Mouse (Mus musculus) brain, adult 10 weeks (tissue): ENCODE data around the gene Vmn1r200. TPM values are rescaled to one million over a fixed set of nuclear protein-coding genes. Genes with fewer than 3 reads are reported as not detected.

Source experiments
- polyA plus RNA-seq: library from polyadenylated mRNA; stranded (reverse); fragments of 350-450 nt; fragmentation: Illumina TruSeq; extraction: RNeasy Lipid Tissue Mini Kit (QIAGEN cat#74804); gene quantifications from one replicate; pipeline ENCODE4 v1.2.3, GENCODE M21; 2015; ENCODE audit warnings: low read depth, low replicate concordance

Vmn1r200 gene
- not detected for polyA plus RNA-seq

GRCm38 (mm10) chr13:22390073-22390472 is at the start of gene Vmn1r200:
Gene Vmn1r200 (plus strand): TSS chr13:22390373.

GRCm38 (mm10) chr13:22350064-22350463 is 40.1 kb upstream of the Vmn1r200 start, which contains the start of gene Vmn1r198:
Gene Vmn1r198 (plus strand): TSS chr13:22350364.

GRCm38 (mm10) chr13:22379518-22379917 is 10.7 kb upstream of the Vmn1r200 start, which contains the start of gene Vmn1r199:
Gene Vmn1r199 (plus strand): TSS chr13:22379818.

Other genes starting within 250 kb of the Vmn1r200 start
- not detected for gene Vmn1r191, start 206.4 kb upstream of the Vmn1r200 start, polyA plus RNA-seq
- gene Vmn1r192, start 199.2 kb upstream of the Vmn1r200 start, polyA plus RNA-seq: not detected
- gene Vmn1r193, start 167.2 kb upstream of the Vmn1r200 start, polyA plus RNA-seq: not detected
- not detected for gene Vmn1r194, start 146.2 kb upstream of the Vmn1r200 start, polyA plus RNA-seq
- gene Vmn1r195, start 119.9 kb upstream of the Vmn1r200 start, polyA plus RNA-seq: not detected
- not detected for gene Vmn1r196, start 100.5 kb upstream of the Vmn1r200 start, polyA plus RNA-seq
- gene Vmn1r197, start 65.8 kb upstream of the Vmn1r200 start, polyA plus RNA-seq: not detected
- not detected for gene Vmn1r198, start 40.0 kb upstream of the Vmn1r200 start, polyA plus RNA-seq
- not detected for gene Vmn1r199, start 10.6 kb upstream of the Vmn1r200 start, polyA plus RNA-seq
- gene Vmn1r201, start 81.5 kb downstream of the Vmn1r200 start, polyA plus RNA-seq: not detected
- not detected for gene Vmn1r202, start 115.0 kb downstream of the Vmn1r200 start, polyA plus RNA-seq
- gene Vmn1r203, start 127.7 kb downstream of the Vmn1r200 start, polyA plus RNA-seq: not detected
- gene Vmn1r204, start 162.8 kb downstream of the Vmn1r200 start, polyA plus RNA-seq: not detected
- gene Vmn1r205, start 202.6 kb downstream of the Vmn1r200 start, polyA plus RNA-seq: not detected
- gene Vmn1r206, start 233.9 kb downstream of the Vmn1r200 start, polyA plus RNA-seq: not detected